Mouse (Mus musculus) heart, postnatal 10 days (tissue): ENCODE measurements at regions not wholly inside any gene's neighbourhood (a gene's known extent, or its start where the extent isn't known, plus 50 kb on each side); places are given as distances from the start of the nearest gene placed in this dataset.

ENCODE experiments used
- DNase-seq, 2 experiments: peaks; one replicate each; pipeline ENCODE4 v3.0.0; 2021
- intact Hi-C: fragments of 180-260 bp; cut with DNase I; formaldehyde crosslinking; loops from one replicate; pipeline ENCODE4 v1.15.1; 2025

DNA sequence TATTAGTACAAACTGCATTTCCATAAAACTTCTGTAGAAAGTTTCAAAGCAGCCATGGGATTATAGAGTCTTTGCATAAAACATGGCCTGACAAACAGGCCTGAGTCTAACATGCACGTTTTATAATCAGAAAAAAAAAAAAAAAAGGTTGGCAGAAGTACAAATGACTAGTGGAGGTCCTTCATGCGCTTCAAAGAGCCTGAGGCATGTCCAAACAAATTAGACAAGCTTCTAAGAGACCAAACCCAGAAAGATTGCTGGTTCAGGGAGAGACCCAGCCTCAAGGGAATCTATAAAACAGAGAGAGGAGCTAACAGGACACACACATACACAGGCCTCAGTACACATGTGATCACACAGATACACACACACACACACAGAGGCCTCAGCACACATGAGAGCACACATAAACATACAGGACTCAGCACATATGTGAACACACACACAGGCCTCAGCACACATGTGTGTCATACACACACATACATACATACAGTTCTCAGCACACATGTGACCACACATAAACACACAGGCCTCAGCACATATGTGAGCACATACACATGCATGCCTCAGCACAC is 57.0 kb upstream of the Gnaq start:
- intact Hi-C loops: no loop called here
- no peak for DNase-seq

GRCm38 (mm10) chr19:16075026-16075425 is 57.6 kb upstream of the Gnaq start:
- intact Hi-C loops: no loop called here
- DNase-seq: no peak

DNA sequence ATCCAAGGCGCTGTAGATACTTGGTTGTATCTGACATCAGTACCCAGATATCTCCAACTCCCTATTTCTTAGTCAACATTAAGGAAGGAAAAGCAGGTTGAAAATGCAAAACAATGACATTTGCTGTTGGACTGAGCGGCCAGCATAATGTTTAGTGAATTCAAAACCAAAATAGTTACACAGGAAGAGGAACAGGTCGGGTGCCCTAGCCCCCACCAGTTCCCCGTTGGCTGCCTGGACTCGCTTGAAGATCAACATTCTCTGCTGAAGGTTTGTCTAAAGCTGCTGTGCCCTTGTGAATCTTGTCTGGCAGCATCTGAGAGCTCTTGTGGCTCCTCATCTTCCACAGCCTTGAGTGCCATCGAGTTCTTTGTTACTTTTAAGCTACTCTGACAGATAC is 65.3 kb upstream of the Gnaq start:
- intact Hi-C loops: loop anchor here (5.0 to 10.0 kb wide), 2 partner anchors 60 to 367 kb away; partner anchors contain the start of gene Gna14
- no peak for DNase-seq

DNA sequence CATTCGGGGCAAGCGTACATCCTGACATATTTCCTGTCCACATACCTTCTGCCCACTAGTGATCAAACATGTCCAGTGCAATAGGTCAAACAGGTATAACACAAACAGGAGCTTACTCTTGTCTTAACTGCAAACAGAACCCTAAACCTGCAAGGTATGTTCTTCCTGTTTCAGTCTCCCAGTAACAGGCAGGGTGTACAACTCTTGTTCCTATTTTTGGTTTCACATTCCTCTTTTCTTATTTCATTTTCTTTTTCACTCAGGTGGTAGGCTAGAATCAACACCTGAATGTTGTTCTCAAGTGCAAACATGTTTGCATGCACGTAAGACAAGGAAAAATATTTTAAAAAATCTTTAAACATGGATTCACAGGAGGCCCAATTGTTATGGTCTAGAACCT is 67.7 kb upstream of the Gnaq start:
- DNase-seq: no peak
- intact Hi-C loops: loop anchor here (1.0 to 10.0 kb wide), 6 partner anchors 62 to 534 kb away; partner anchors contain the start of gene Gna14

- intact Hi-C loops: loop anchor here (1.0 to 10.0 kb wide), 5 partner anchors 134 to 535 kb away; partner anchors contain the start of gene Gna14
- DNase-seq: peak; percentile 85 to 91
Observed at GRCm38 (mm10) chr19:16063916-16064580, 68.6 kb upstream of the Gnaq start.

GRCm38 (mm10) chr19:16063533-16063915 is 69.1 kb upstream of the Gnaq start:
- DNase-seq: peak in 1 of 2 experiments; percentile 40
- intact Hi-C loops: loop anchor here (5.0 to 10.0 kb wide), 3 partner anchors 264 to 371 kb away; partner anchors contain the start of gene Gna14

DNA sequence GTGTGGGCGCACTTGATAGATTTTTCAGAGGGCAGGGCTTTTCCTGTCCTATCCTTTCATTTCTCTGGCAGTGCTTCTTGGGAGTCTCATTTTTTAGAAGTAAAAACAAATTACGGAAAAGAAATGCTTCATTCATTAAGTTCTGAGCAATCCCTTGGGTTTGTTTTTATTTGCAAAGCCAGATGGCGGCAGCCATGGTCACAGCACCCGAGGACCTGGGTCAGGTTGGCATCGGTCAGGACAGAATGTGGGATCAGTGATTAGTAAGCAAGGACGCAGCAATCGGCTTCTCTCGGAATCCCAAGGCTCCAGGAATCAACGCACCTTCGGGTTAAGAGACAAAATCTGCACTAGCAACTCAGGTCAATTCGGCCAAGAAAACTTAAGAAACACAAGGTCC is 70.8 kb upstream of the Gnaq start:
- intact Hi-C loops: loop anchor here (5.0 to 10.0 kb wide), 3 partner anchors 265 to 373 kb away; partner anchors contain the start of gene Gna14
- no peak for DNase-seq

DNA sequence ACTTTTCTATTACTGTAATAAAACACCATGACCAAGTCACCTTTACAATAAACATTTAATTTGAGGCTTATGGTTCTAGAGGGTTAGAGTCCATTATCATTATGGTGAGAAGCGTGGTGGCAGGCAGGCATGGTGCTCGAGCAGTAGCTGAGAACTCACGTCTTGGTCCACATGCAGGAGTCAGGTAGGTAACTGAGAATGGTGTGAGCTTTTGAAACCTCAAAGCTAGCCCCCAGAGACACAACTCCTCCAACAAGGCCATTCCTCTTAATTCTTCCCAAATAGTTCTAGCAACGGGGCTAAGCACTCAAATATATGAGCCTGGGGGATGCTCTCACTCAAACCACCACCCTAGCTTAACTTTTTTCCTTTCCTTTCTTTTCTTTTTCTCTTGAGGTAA is 73.6 kb upstream of the Gnaq start:
- intact Hi-C loops: no loop called here
- no peak for DNase-seq

- DNase-seq: peak; percentile 26 to 30
- intact Hi-C loops: no loop called here
Observed at GRCm38 (mm10) chr19:16050220-16051055, 65.6 kb upstream of the Cep78 start.

DNA sequence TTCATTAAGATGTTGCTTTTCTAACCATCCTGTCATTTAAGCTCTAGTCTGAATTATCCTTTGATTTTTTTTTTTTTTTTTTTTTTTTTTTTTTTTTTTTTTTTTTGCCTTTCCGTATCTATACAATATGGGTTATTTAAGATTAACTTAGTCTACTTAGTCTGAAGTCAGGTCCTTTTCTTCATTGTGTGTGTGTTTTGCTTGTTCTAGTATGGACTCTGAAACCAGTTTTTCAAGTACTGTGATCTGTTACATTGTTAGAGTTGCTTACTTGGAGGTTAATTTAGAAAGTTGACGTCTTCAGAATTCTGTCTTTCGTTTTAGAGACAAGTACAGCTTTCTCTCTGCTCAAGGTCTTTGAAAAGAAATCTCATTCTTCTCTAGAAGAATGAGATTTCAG is 64.9 kb upstream of the Cep78 start:
- intact Hi-C loops: no loop called here
- no peak for DNase-seq

- intact Hi-C loops: no loop called here
- DNase-seq: peak in 1 of 2 experiments; percentile 32
Observed at GRCm38 (mm10) chr19:16046977-16047376, 62.2 kb upstream of the Cep78 start.

GRCm38 (mm10) chr19:16045261-16045660 is 60.5 kb upstream of the Cep78 start:
- intact Hi-C loops: no loop called here
- no peak for DNase-seq

DNA sequence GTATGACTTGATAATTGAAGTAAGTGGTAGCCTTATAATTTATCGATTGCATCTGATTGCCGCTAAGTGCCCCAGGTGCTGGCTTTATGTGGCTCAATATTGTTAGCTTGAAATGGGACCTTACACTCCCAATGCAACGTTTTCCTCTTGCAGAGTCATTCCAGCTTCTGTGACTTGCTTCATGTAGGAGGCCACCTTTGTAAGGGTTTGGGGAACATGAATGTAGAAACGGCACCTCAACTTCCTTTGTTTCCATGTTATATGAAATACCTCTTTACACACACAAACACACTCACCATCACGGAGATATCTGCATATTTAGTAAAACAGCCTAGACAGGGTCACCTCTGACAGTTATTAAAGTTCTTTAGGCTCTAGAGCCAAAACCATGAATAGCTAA is 59.4 kb upstream of the Cep78 start:
- intact Hi-C loops: no loop called here
- DNase-seq: no peak

DNA sequence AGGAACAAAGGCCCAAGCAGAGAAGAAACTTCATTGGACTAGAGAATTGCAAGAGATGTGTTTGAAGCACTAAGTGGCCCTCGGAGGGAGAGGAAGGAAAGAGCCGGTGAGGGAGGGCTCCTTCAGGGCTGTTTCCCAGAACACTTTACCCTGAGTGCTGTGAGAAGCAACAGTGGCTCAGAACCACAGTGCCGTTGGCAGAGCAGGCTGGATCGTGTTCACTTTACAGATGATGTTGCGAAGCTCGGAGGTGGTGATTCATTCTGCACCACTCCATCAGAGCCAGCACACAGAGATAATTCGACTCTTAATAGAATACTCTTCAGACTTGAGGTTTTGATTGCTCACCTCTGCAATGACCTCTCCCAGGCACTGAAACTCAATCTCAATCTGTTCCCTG is 58.2 kb upstream of the Cep78 start:
- intact Hi-C loops: no loop called here
- no peak for DNase-seq

DNA sequence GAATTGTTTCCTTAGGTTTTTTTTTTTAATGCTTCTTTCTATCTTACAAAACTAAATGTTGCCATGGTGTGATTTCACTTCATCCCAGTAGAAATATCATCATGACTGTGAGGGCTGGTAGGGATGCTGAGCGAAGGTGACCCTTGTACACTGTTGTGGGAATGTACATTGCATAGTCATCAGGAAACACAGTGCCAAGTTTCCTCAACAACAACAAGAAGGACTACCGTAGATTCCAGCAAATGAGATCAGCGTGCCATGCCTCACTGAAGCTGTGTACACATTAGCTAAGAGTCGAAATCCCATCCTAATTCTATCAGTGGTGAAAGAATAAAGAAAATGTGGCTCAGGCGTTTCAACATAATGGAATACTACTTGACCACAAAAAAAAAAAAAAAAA is 57.1 kb upstream of the Cep78 start:
- DNase-seq: no peak
- intact Hi-C loops: no loop called here

DNA sequence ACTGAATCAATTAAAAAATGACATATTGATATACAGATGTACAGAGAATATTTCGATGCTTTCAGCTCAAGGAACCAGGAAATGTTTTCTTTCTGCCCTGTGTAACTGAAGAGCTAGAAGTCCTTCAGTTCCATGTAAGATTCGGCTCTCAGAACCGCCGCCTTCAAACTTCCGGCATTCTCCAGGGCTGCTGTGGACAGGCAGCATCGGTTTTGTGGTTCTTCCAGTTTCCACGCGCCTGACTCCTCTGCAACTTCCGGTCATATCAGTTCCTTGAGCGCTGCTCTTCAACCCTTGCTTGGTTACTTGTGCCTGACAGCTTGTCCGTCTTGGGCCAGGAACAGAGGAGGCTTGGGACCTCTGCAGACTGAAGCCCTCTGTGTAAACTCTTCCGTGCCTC is 53.0 kb upstream of the Cep78 start:
- intact Hi-C loops: no loop called here
- DNase-seq: peak in 1 of 2 experiments; percentile 19
